In the genomic region with DNA sequence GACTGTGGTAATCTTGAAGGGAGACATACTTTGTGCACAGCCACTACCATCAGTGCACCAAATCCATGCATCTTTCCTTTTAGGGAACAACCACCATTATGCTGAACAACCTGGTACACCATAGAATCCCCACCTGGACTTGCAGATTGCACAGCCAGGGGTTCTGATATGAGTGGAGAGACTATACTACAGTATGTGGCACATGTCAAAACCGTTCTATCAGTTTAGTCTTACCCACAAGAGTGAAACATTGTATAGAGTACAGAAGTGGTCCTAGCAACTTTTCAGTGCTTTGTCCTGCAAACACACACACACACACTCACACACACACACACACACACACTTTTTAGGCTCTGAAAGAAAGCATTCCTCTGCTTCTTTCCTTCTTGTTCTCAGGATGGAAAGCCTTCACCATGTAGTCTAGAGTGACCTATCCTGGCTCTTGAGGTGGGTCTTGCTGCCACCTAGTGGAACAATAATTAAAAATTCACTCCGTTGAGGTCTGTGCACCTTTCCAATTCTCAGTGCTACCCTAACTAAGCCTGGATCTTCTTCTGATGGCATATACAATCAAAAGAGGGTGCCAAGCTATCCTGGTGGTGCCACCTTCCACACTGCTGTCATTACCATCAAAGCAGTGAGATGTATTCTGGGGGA, we compare ENCODE assay signal across 7 mouse cellular contexts. TPM values are rescaled to one million over a fixed set of nuclear protein-coding genes. Genes with fewer than 3 reads are reported as not detected.
DNase-seq lines count a peak whose midpoint lies in the region; ATAC-seq lines count a peak whose summit lies in the region.

No protein-coding gene starts in this region.

- no peaks in the 10 kb centered on the region for H3K9me3 ChIP-seq in midbrain, embryonic 11.5 days (ENCODE audit: control insufficient read depth, low read length)
- H3K9me3 ChIP-seq in midbrain, embryonic 10.5 days (replicated peaks): no peaks in the 10 kb centered on the region
- H3K9me3 ChIP-seq in midbrain, embryonic 14.5 days (ENCODE audit: control insufficient read depth, low read length): no peaks in the 10 kb centered on the region

- DNase-seq in midbrain, embryonic 11.5 days (ENCODE audit: low spot score, missing footprints): no peak
- no peak for DNase-seq in midbrain, embryonic 10.5 days (ENCODE audit: low spot score)
- DNase-seq in adipocyte (ENCODE audit: low spot score): peak; percentile 81
- DNase-seq in forelimb bud, embryonic 11.5 days (ENCODE audit: low read depth, low spot score): peak; percentile 46
- DNase-seq in kidney, postnatal 10 days: peak; percentile 50
- peak; percentile 78 for DNase-seq in midbrain, embryonic 14.5 days
- no peak for DNase-seq in adrenal gland, postnatal 25 days

- WGBS in midbrain, embryonic 11.5 days: 54% methylated on average over 2 of the region's 2 CpGs
- 48% methylated on average over 2 of the region's 2 CpGs for WGBS in midbrain, embryonic 10.5 days
- WGBS in midbrain, embryonic 14.5 days: 54% methylated on average over 2 of the region's 2 CpGs

- H3K27ac ChIP-seq in midbrain, embryonic 11.5 days (ENCODE audit: low read depth, low read length): no peak overlapping the region
- H3K27ac ChIP-seq in midbrain, embryonic 10.5 days (replicated peaks): no peak overlapping the region
- no peak overlapping the region for H3K27ac ChIP-seq in midbrain, embryonic 14.5 days (replicated peaks; ENCODE audit: low read depth, low read length)

- no peak overlapping the region for H3K4me3 ChIP-seq in midbrain, embryonic 11.5 days (ENCODE audit: low read depth, low read length)
- H3K4me3 ChIP-seq in midbrain, embryonic 10.5 days: no peak overlapping the region
- H3K4me3 ChIP-seq in midbrain, embryonic 14.5 days (replicated peaks; ENCODE audit: low read depth, low read length): no peak overlapping the region

- H3K4me1 ChIP-seq in midbrain, embryonic 11.5 days (ENCODE audit: control insufficient read depth, insufficient read depth, low read length): no peaks in the 10 kb centered on the region
- peaks cover 8% of the 10 kb centered on the region for H3K4me1 ChIP-seq in midbrain, embryonic 10.5 days
- H3K4me1 ChIP-seq in midbrain, embryonic 14.5 days (ENCODE audit: control insufficient read depth, insufficient read depth, low read length): no peaks in the 10 kb centered on the region

- no peak overlapping the region for H3K9ac ChIP-seq in midbrain, embryonic 11.5 days (ENCODE audit: low read length)
- H3K9ac ChIP-seq in midbrain, embryonic 14.5 days (replicated peaks; ENCODE audit: low read length): no peak overlapping the region

- H3K4me2 ChIP-seq in midbrain, embryonic 11.5 days: no peak overlapping the region
- no peak overlapping the region for H3K4me2 ChIP-seq in midbrain, embryonic 14.5 days (ENCODE audit: low read length)

- no peaks in the 10 kb centered on the region for H3K27me3 ChIP-seq in midbrain, embryonic 11.5 days (ENCODE audit: control insufficient read depth, insufficient read depth, low read length)
- H3K27me3 ChIP-seq in midbrain, embryonic 10.5 days (ENCODE audit: low read depth, poor library complexity, severe bottlenecking): no peaks in the 10 kb centered on the region
- no peaks in the 10 kb centered on the region for H3K27me3 ChIP-seq in midbrain, embryonic 14.5 days (ENCODE audit: control insufficient read depth, insufficient read depth, low read length)

- H3K36me3 ChIP-seq in midbrain, embryonic 11.5 days (ENCODE audit: control insufficient read depth, insufficient read depth, low read length): no peaks in the 10 kb centered on the region
- no peaks in the 10 kb centered on the region for H3K36me3 ChIP-seq in midbrain, embryonic 10.5 days
- no peaks in the 10 kb centered on the region for H3K36me3 ChIP-seq in midbrain, embryonic 14.5 days (ENCODE audit: control insufficient read depth, insufficient read depth, low read length)

- peak; percentile 73; the same call in 1 of the 2 replicates for ATAC-seq in midbrain, embryonic 11.5 days (ENCODE audit: low FRiP score)
- peak; percentile 81 for ATAC-seq in midbrain, embryonic 14.5 days (ENCODE audit: low FRiP score, low TSS enrichment)

RNA-seq across cellular contexts. Expression of a gene that starts 5.5 kb away (rescaled TPM):
- polyA plus RNA-seq in midbrain, embryonic 11.5 days (2014; fragmentation: Nextera tagmentation; extraction: Ambion mirVana): not detected in 2 replicates
- polyA plus RNA-seq in midbrain, embryonic 10.5 days (2016; fragmentation: Nextera tagmentation; extraction: Ambion mirVana): not detected in 2 replicates
- not detected in 2 replicates for polyA plus RNA-seq in midbrain, embryonic 14.5 days (2014; fragmentation: Nextera tagmentation; extraction: Ambion mirVana)
- not detected in 2 replicates for total RNA-seq in adrenal gland, postnatal 25 days (2021)

RNA-seq across cellular contexts. Expression of a gene that starts 10.9 kb away (rescaled TPM):
- polyA plus RNA-seq in midbrain, embryonic 11.5 days (2014; fragmentation: Nextera tagmentation; extraction: Ambion mirVana): 0.06 TPM in 1 of 2 replicates, not detected in the other
- polyA plus RNA-seq in midbrain, embryonic 10.5 days (2016; fragmentation: Nextera tagmentation; extraction: Ambion mirVana): 0.10 TPM in 1 of 2 replicates, not detected in the other
- polyA plus RNA-seq in midbrain, embryonic 14.5 days (2014; fragmentation: Nextera tagmentation; extraction: Ambion mirVana): not detected in 2 replicates
- total RNA-seq in adrenal gland, postnatal 25 days (2021): 0.24 TPM in 1 of 2 replicates, not detected in the other

RNA-seq across cellular contexts. Expression of a gene that starts 15.1 kb away (rescaled TPM):
- 22.7 and 24.5 TPM in 2 replicates for polyA plus RNA-seq in midbrain, embryonic 11.5 days (2014; fragmentation: Nextera tagmentation; extraction: Ambion mirVana)
- polyA plus RNA-seq in midbrain, embryonic 10.5 days (2016; fragmentation: Nextera tagmentation; extraction: Ambion mirVana): 47.1 and 59.3 TPM in 2 replicates
- 72.0 and 102 TPM in 2 replicates for polyA plus RNA-seq in midbrain, embryonic 14.5 days (2014; fragmentation: Nextera tagmentation; extraction: Ambion mirVana)
- total RNA-seq in adrenal gland, postnatal 25 days (2021): 251 and 260 TPM in 2 replicates

RNA-seq across cellular contexts. Expression of a gene that starts 59.8 kb away (rescaled TPM):
- not detected in 2 replicates for polyA plus RNA-seq in midbrain, embryonic 11.5 days (2014; fragmentation: Nextera tagmentation; extraction: Ambion mirVana)
- not detected in 2 replicates for polyA plus RNA-seq in midbrain, embryonic 10.5 days (2016; fragmentation: Nextera tagmentation; extraction: Ambion mirVana)
- 0.12 TPM in 1 of 2 replicates, not detected in the other for polyA plus RNA-seq in midbrain, embryonic 14.5 days (2014; fragmentation: Nextera tagmentation; extraction: Ambion mirVana)
- not detected in 2 replicates for total RNA-seq in adrenal gland, postnatal 25 days (2021)

Comparison
In these comparisons a context has a peak if more than half of its experiments do, and no peak if none do; other contexts are left out.
1. DNase-seq: peak in adipocyte (single experiment), forelimb bud, embryonic 11.5 days (single experiment), kidney, postnatal 10 days (single experiment) and midbrain, embryonic 14.5 days (single experiment); none in midbrain, embryonic 11.5 days (single experiment), midbrain, embryonic 10.5 days (single experiment) and adrenal gland, postnatal 25 days (single experiment).